Mouse (Mus musculus) small intestine, adult 2 months (tissue): Measurements from ENCODE around the gene Lrrc8c. TPM values are rescaled to one million over a fixed set of nuclear protein-coding genes. Genes with fewer than 3 reads are reported as not detected.

Experiments used
- H3K27ac ChIP-seq: fragments of 200-500 bp; 2 replicates; pipeline ENCODE4 v1.5.1; 2012; ENCODE audit warnings: low read depth, low read length, control low read depth, inconsistent platforms; ENCODE audit not compliant: insufficient read depth
- H3K27me3 ChIP-seq: fragments of 200-500 bp; 2 replicates; pipeline ENCODE4 v1.6.1; 2012; ENCODE audit warnings: mild to moderate bottlenecking, moderate library complexity, low read length, inconsistent platforms; ENCODE audit not compliant: control insufficient read depth, insufficient read depth
- H3K36me3 ChIP-seq: fragments of 200-500 bp; 2 replicates; pipeline ENCODE4 v1.6.1; 2012; ENCODE audit warnings: mild to moderate bottlenecking, low read length, control low read depth, inconsistent platforms; ENCODE audit not compliant: control insufficient read depth, insufficient read depth
- H3K4me1 ChIP-seq: fragments of 200-500 bp; 2 replicates; pipeline ENCODE4 v1.6.1; 2012; ENCODE audit warnings: low read length, inconsistent platforms, mixed read lengths; ENCODE audit not compliant: control insufficient read depth, insufficient read depth, insufficient read length
- H3K4me3 ChIP-seq: fragments of 200-500 bp; 2 replicates; pipeline ENCODE4 v1.5.1; 2012; ENCODE audit warnings: low read depth, mild to moderate bottlenecking, control low read depth, inconsistent platforms, low read length, moderate library complexity
- CTCF ChIP-seq: fragments of 200-500 bp; IDR thresholded peaks from 2 replicates; pipeline ENCODE4 v1.5.1; 2012; ENCODE audit warnings: low read depth, mild to moderate bottlenecking, control low read depth, inconsistent platforms, low read length, moderate library complexity, mixed read lengths; ENCODE audit not compliant: insufficient replicate concordance, insufficient read length; ENCODE audit errors: extremely low read depth
- POLR2A ChIP-seq: fragments of 200-500 bp; IDR thresholded peaks from 2 replicates; pipeline ENCODE4 v1.6.1; 2012; ENCODE audit warnings: low read depth, mild to moderate bottlenecking, control low read depth, inconsistent platforms, low read length, moderate library complexity
- WGBS: fragments of 180-500 bp; shearing (Covaris S2); methylation state at CpG from one replicate; pipeline ENCODE4 v1.1.7; 2018; 5-methylcytosine and 5-hydroxymethylcytosine counted together
- polyA plus RNA-seq: library from polyadenylated mRNA; depleted of rRNA; stranded (reverse); fragments of >200 nt; gene quantifications from 2 replicates; pipeline ENCODE4 v1.2.3, GENCODE M21; 2012

Gene Lrrc8c
- polyA plus RNA-seq, 1 experiment = 7.6 TPM

DNA sequence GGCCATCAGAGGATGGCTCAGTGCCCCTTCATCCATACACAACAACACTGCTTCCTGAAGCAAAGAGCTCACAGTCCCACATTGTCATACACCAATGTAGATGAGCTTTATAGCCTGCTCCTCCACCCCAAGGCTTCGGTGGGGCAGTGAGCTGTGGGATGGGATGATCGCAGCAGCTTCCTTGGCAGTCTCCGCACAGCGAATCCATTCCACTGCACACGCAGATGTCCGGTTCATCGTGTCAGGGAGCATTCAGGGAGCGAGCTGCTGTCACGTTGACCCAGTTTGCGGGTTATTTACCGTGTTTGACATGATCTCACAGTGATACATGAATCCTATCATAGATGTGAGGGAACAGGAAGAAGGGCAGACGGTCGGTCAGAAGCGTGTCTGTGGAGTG, 34.3 kb upstream of the Lrrc8c start:
- Histone ChIP-seq H3K36me3 (peaks cover 31% of the 10 kb centered on the region), H3K4me1 (no peaks in the 10 kb centered on the region), H3K27me3 (no peaks in the 10 kb centered on the region), H3K27ac (no peak overlapping the region), H3K4me3 (no peak overlapping the region)
- 96% methylated on average over 14 of the region's 14 CpGs for WGBS
- TF ChIP-seq CTCF (no peak), POLR2A (no peak)

DNA sequence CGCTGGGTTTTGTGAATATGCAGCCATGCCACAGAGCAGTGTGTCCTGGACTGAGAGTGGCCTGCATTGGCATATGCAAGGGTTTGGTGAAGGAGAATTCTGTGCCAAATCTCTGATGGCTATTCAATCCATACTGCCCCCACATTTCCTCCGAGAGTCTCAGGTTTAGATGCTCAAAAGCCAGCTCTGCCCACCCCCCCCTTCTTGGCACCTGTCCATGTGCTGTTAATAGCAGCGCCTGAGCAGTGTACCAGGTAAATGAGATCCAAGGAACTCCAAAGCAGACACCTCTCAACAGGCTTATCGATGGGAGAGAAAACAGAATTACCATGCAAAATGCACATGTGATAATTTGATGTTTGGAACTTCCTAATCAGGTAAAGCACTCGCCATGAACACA, 29.0 kb upstream of the Lrrc8c start:
- peaks cover 7% of the 10 kb centered on the region; the same call in 1 of the 2 replicates for H3K36me3 ChIP-seq
- H3K27me3 ChIP-seq = no peaks in the 10 kb centered on the region
- H3K4me1 ChIP-seq = peaks cover 3% of the 10 kb centered on the region
- H3K4me3 ChIP-seq = no peak overlapping the region
- 86% methylated on average over 5 of the region's 5 CpGs for WGBS
- TF ChIP-seq POLR2A = no peak
- no peak for TF ChIP-seq CTCF
- H3K27ac ChIP-seq = no peak overlapping the region

DNA sequence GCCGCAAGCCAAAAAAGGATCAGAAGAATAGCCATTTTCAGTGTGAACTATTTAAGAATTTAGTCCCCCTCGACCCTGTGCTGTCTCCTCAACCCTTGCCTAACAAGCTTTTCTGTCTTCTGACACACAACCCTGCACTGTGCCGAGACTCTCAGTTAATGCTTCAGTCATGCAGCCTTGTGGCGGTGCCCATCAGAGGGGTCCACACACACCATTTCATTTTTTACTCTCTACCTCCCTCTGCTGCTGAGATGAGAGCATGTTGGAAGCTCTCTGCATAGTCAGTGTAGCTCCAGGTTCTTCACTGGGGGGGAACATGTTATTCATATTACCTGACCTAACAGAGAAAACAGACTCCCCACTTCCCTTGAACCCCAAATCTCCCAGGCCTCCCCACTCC, 27.8 kb upstream of the Lrrc8c start:
- no peak overlapping the region for H3K27ac ChIP-seq
- no peak for TF ChIP-seq POLR2A
- TF ChIP-seq CTCF = peak; percentile 25; the same call in 1 of the 2 replicates
- 87% methylated on average over 4 of the region's 4 CpGs for WGBS

DNA sequence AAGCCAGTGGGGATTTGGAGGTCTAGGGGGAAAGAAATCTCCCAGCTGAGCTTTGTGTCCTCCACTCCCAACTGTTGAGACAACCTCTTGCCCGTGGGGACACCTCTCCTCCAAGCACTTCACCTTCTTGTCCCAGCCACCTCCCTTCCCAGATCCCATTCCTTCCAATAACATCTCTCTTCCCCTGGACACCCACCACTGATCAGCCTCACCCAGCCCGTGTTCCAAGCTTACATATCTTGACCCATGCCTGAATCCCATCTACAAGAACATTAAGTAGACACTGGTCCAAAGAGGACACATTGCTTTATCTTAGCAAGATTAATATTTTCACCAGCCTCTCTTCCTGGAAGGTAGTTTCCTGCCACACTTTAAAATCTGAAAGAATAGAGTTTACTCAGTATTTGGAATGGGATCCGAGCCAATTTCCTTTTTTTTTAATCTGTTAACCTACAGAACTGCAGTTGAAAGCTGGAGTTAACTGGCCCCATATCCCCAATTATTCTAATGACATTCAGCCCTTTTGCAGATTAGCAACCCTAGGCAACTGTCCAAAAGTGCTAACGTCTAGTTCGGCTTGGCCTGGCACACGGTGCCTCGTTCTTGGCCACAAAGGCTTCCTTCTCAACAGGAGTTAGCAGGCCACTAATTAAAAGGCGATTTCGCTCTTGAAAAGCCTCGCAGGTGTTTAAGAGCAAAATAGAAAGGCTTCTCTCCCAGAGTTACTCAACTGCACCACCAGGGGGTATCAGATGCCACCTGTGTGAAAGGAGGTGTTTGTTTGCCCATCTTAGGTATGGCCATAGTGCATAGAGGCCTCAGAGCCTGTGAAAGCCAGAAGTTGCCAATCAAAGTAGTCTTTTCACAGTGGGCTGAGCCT, 26.6 kb upstream of the Lrrc8c start:
- no peak overlapping the region for H3K4me3 ChIP-seq
- no peak overlapping the region for H3K27ac ChIP-seq
- 20% methylated on average over 10 of the region's 10 CpGs for WGBS
- H3K36me3 ChIP-seq = 0 out of 2 replicates have a peak, but pooled peaks cover 6% of the 10 kb centered on the region
- TF ChIP-seq POLR2A (no peak), CTCF (no peak; the same call in 1 of the 2 replicates)
- no peaks in the 10 kb centered on the region for H3K27me3 ChIP-seq
- peaks cover 5% of the 10 kb centered on the region for H3K4me1 ChIP-seq

More for the DNA sequence above, 27.8 kb upstream of the Lrrc8c start:
- Histone ChIP-seq H3K27me3 (no peaks in the 10 kb centered on the region), H3K4me3 (no peak overlapping the region), H3K4me1 (peaks cover 5% of the 10 kb centered on the region), H3K36me3 (peaks cover 6% of the 10 kb centered on the region; the same call in 1 of the 2 replicates)

DNA sequence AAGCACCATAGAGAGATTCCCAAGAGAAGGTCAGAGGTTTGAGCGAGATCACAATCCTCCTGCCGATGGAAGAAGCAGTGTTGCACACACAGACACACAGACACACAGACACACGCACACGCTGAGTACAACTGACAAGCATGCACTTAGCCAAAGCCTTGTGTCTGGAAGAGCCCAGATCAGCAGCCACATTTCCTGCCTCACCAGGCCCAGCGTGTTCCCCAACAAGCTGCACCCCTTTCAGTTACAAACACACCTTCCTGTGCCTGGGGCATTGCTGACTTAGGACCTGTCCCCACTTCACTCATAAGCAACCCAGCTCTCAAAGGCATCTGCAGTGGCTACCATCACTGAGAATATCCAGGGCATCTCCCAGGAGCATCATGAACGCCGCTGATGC, 25.8 kb upstream of the Lrrc8c start:
- WGBS = 91% methylated on average over 7 of the region's 7 CpGs

DNA sequence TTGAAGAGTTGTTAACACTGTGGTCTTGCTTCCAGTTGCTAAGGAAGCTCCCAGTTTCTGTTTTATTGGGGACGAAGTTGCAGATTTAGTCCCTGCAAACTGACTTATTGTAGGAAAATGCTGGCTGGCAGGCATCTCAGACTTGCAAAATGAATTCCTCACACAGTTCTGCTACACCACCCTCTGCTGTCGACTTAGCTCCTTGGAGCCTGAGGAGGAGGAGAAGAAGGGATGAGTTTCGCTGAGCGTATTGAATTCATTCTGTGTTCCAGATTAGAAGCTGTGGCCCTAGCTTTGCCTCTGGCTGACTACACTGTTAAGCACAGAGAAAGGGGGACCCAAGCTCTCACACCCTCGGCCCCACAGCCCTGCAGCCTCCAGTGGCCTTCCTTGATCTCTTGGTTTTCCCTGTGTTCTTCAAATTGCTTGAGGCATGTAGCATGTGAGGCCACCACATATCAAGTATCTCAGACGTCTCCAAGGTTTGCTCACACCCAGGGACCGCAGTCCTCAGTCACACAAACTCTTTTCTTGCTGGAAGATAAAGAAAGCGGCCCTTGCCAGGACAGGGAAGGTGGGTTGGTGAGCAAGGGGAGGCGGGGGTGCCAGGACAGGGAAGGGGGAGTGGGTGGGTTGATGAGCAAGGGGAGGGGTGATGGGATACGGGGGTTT, 24.8 kb upstream of the Lrrc8c start:
- TF ChIP-seq POLR2A (no peak), CTCF (no peak)
- 79% methylated on average over 10 of the region's 10 CpGs for WGBS
- H3K4me3 ChIP-seq = no peak overlapping the region
- peaks cover 5% of the 10 kb centered on the region for H3K4me1 ChIP-seq
- H3K27ac ChIP-seq = no peak overlapping the region
- 0 out of 2 replicates have a peak, but pooled peaks cover 5% of the 10 kb centered on the region for H3K36me3 ChIP-seq
- H3K27me3 ChIP-seq = no peaks in the 10 kb centered on the region

More for the DNA sequence above, 25.8 kb upstream of the Lrrc8c start:
- H3K27me3 ChIP-seq = no peaks in the 10 kb centered on the region
- H3K27ac ChIP-seq = no peak overlapping the region
- H3K36me3 ChIP-seq = 0 out of 2 replicates have a peak, but pooled peaks cover 6% of the 10 kb centered on the region
- H3K4me1 ChIP-seq = peaks cover 5% of the 10 kb centered on the region
- no peak overlapping the region for H3K4me3 ChIP-seq
- no peak for TF ChIP-seq CTCF
- TF ChIP-seq POLR2A = no peak
